Mouse (Mus musculus): Measurements from ENCODE around the gene Trpm4. TPM values are rescaled to one million over a fixed set of nuclear protein-coding genes. Genes with fewer than 3 reads are reported as not detected.

Gene Trpm4
- polyA plus RNA-seq, 1 experiment from 2014 or later, result 15.4 TPM

- Histone ChIP-seq H3K36me3 (peaks cover 24% of the 10 kb centered on the region), H3K9ac (no peak overlapping the region), H3K4me2 (no peak overlapping the region), H3K4me3 (no peak overlapping the region), H3K27me3 (replicated peaks) (no peaks in the 10 kb centered on the region), H3K27ac (ENCODE audit: poor library complexity, severe bottlenecking) (no peak overlapping the region), H3K4me1 (replicated peaks) (peaks cover 24% of the 10 kb centered on the region), H3K9me3 (replicated peaks) (no peaks in the 10 kb centered on the region)
- no peak for ATAC-seq (ENCODE audit: insufficient number of reproducible peaks, low FRiP score)
- WGBS, result 18% methylated on average over 9 of the region's 9 CpGs
Observed at GRCm38 (mm10) chr7:45309455-45309854, 24.1 kb downstream of the Trpm4 start.

- no peak for ATAC-seq (ENCODE audit: insufficient number of reproducible peaks, low FRiP score)
- no peaks in the 10 kb centered on the region for H3K9me3 ChIP-seq (replicated peaks)
- H3K4me2 ChIP-seq, result no peak overlapping the region
- WGBS, result 66% methylated on average over 15 of the region's 15 CpGs
- no peaks in the 10 kb centered on the region for H3K27me3 ChIP-seq (replicated peaks)
- no peak overlapping the region for H3K27ac ChIP-seq (ENCODE audit: poor library complexity, severe bottlenecking)
- peaks cover 27% of the 10 kb centered on the region for H3K36me3 ChIP-seq
- peaks cover 21% of the 10 kb centered on the region for H3K4me1 ChIP-seq (replicated peaks)
- no peak overlapping the region for H3K9ac ChIP-seq
- no peak overlapping the region for H3K4me3 ChIP-seq
Observed at GRCm38 (mm10) chr7:45308551-45309240, 24.9 kb downstream of the Trpm4 start.

- no peak; the same call in 1 of the 2 replicates for ATAC-seq (ENCODE audit: insufficient number of reproducible peaks, low FRiP score)
- Histone ChIP-seq H3K9ac (no peak overlapping the region), H3K9me3 (replicated peaks) (no peaks in the 10 kb centered on the region), H3K4me3 (no peak overlapping the region), H3K4me2 (peak overlapping the region; percentile 20; the same call in 1 of the 2 replicates), H3K36me3 (peaks cover 32% of the 10 kb centered on the region), H3K4me1 (replicated peaks) (no peaks in the 10 kb centered on the region), H3K27me3 (replicated peaks) (no peaks in the 10 kb centered on the region), H3K27ac (ENCODE audit: poor library complexity, severe bottlenecking) (no peak overlapping the region)
- WGBS, result 10% methylated on average over 17 of the region's 17 CpGs
Observed at GRCm38 (mm10) chr7:45305275-45305674, 28.3 kb downstream of the Trpm4 start.

GRCm38 (mm10) chr7:45304869-45305268, 28.7 kb downstream of the Trpm4 start:
- Histone ChIP-seq H3K4me1 (replicated peaks) (no peaks in the 10 kb centered on the region), H3K27me3 (replicated peaks) (no peaks in the 10 kb centered on the region), H3K4me3 (no peak overlapping the region), H3K4me2 (peak overlapping the region; percentile 20; the same call in 1 of the 2 replicates), H3K36me3 (peaks cover 28% of the 10 kb centered on the region), H3K9me3 (replicated peaks) (no peaks in the 10 kb centered on the region), H3K27ac (ENCODE audit: poor library complexity, severe bottlenecking) (no peak overlapping the region), H3K9ac (no peak overlapping the region)
- 27% methylated on average over 13 of the region's 13 CpGs for WGBS
- no peak for ATAC-seq (ENCODE audit: insufficient number of reproducible peaks, low FRiP score)

- Histone ChIP-seq H3K36me3 (peaks cover 23% of the 10 kb centered on the region), H3K4me3 (no peak overlapping the region), H3K9me3 (replicated peaks) (no peaks in the 10 kb centered on the region), H3K27me3 (replicated peaks) (no peaks in the 10 kb centered on the region), H3K9ac (no peak overlapping the region), H3K27ac (ENCODE audit: poor library complexity, severe bottlenecking) (no peak overlapping the region), H3K4me2 (no peak overlapping the region), H3K4me1 (replicated peaks) (no peaks in the 10 kb centered on the region)
- ATAC-seq (ENCODE audit: insufficient number of reproducible peaks, low FRiP score), result no peak
- 75% methylated on average over 8 of the region's 8 CpGs for WGBS
Observed at GRCm38 (mm10) chr7:45302626-45303025, 31.0 kb downstream of the Trpm4 start.

GRCm38 (mm10) chr7:45300270-45300669, 33.3 kb downstream of the Trpm4 start:
- H3K4me2 ChIP-seq, result no peak overlapping the region
- WGBS, result 11% methylated on average over 6 of the region's 6 CpGs
- ATAC-seq (ENCODE audit: insufficient number of reproducible peaks, low FRiP score), result no peak; the same call in 1 of the 2 replicates

GRCm38 (mm10) chr7:45299752-45300151, 33.8 kb downstream of the Trpm4 start:
- Histone ChIP-seq H3K4me3 (no peak overlapping the region), H3K4me1 (replicated peaks) (no peaks in the 10 kb centered on the region), H3K9me3 (replicated peaks) (no peaks in the 10 kb centered on the region), H3K36me3 (peaks cover 21% of the 10 kb centered on the region), H3K27ac (ENCODE audit: poor library complexity, severe bottlenecking) (no peak overlapping the region), H3K27me3 (replicated peaks) (no peaks in the 10 kb centered on the region), H3K4me2 (no peak overlapping the region), H3K9ac (no peak overlapping the region)
- whole genome bisulfite sequencing, result 10% methylated on average over 5 of the region's 5 CpGs
- ATAC-seq (ENCODE audit: insufficient number of reproducible peaks, low FRiP score), result peak; percentile 80

More at GRCm38 (mm10) chr7:45300270-45300669, 33.3 kb downstream of the Trpm4 start:
- Histone ChIP-seq H3K4me1 (replicated peaks) (no peaks in the 10 kb centered on the region), H3K36me3 (peaks cover 22% of the 10 kb centered on the region), H3K9me3 (replicated peaks) (no peaks in the 10 kb centered on the region), H3K27me3 (replicated peaks) (no peaks in the 10 kb centered on the region), H3K9ac (no peak overlapping the region), H3K4me3 (no peak overlapping the region), H3K27ac (ENCODE audit: poor library complexity, severe bottlenecking) (no peak overlapping the region)

- H3K4me1 ChIP-seq (replicated peaks), result no peaks in the 10 kb centered on the region
- 61% methylated on average over 3 of the region's 3 CpGs for WGBS
- no peak for ATAC-seq (ENCODE audit: insufficient number of reproducible peaks, low FRiP score)
- no peaks in the 10 kb centered on the region for H3K9me3 ChIP-seq (replicated peaks)
- no peak overlapping the region for H3K4me3 ChIP-seq
- H3K9ac ChIP-seq, result no peak overlapping the region
- H3K27ac ChIP-seq (ENCODE audit: poor library complexity, severe bottlenecking), result no peak overlapping the region
- no peaks in the 10 kb centered on the region for H3K27me3 ChIP-seq (replicated peaks)
- no peaks in the 10 kb centered on the region for H3K36me3 ChIP-seq
- H3K4me2 ChIP-seq, result no peak overlapping the region
Observed at GRCm38 (mm10) chr7:45297563-45297962, 36.0 kb downstream of the Trpm4 start.

GRCm38 (mm10) chr7:45296626-45297025, 37.0 kb downstream of the Trpm4 start:
- 74% methylated on average over 1 of the region's 1 CpGs for WGBS
- ATAC-seq (ENCODE audit: insufficient number of reproducible peaks, low FRiP score), result no peak

GRCm38 (mm10) chr7:45286486-45286885, 47.1 kb downstream of the Trpm4 start:
- Histone ChIP-seq H3K4me3 (no peak overlapping the region), H3K27me3 (replicated peaks) (peaks cover 18% of the 10 kb centered on the region; the same call in 1 of the 2 replicates), H3K9me3 (replicated peaks) (no peaks in the 10 kb centered on the region; the same call in 1 of the 2 replicates), H3K9ac (no peak overlapping the region), H3K27ac (ENCODE audit: poor library complexity, severe bottlenecking) (no peak overlapping the region), H3K4me2 (no peak overlapping the region), H3K36me3 (no peaks in the 10 kb centered on the region), H3K4me1 (replicated peaks) (no peaks in the 10 kb centered on the region)
- ATAC-seq (ENCODE audit: insufficient number of reproducible peaks, low FRiP score), result no peak
- 82% methylated on average over 13 of the region's 13 CpGs for WGBS

More at GRCm38 (mm10) chr7:45296626-45297025, 37.0 kb downstream of the Trpm4 start:
- no peaks in the 10 kb centered on the region for H3K9me3 ChIP-seq (replicated peaks)
- H3K9ac ChIP-seq, result no peak overlapping the region
- no peak overlapping the region for H3K27ac ChIP-seq (ENCODE audit: poor library complexity, severe bottlenecking)
- H3K4me1 ChIP-seq (replicated peaks), result no peaks in the 10 kb centered on the region
- H3K4me2 ChIP-seq, result no peak overlapping the region
- no peaks in the 10 kb centered on the region for H3K27me3 ChIP-seq (replicated peaks)
- no peak overlapping the region for H3K4me3 ChIP-seq
- H3K36me3 ChIP-seq, result no peaks in the 10 kb centered on the region

- Histone ChIP-seq H3K9me3 (replicated peaks) (no peaks in the 10 kb centered on the region), H3K9ac (peak within 1 kb of the TSS; percentile 60), H3K27ac (ENCODE audit: poor library complexity, severe bottlenecking) (no peak within 1 kb of the TSS), H3K4me3 (peak within 1 kb of the TSS; percentile 52), H3K4me1 (replicated peaks) (peaks cover 9% of the 10 kb centered on the region), H3K27me3 (replicated peaks) (peaks cover 43% of the 10 kb centered on the region), H3K4me2 (peak within 1 kb of the TSS; percentile 83), H3K36me3 (no peaks in the 10 kb centered on the region)
- ATAC-seq (ENCODE audit: insufficient number of reproducible peaks, low FRiP score), result no peak
- 6% methylated on average over 44 of the region's 44 CpGs for WGBS
Observed at GRCm38 (mm10) chr7:45277136-45277760, 56.3 kb downstream of the Trpm4 start, which contains the start of gene Slc6a21. Slc6a21 (plus strand) TSS chr7:45277513.

All from heart, embryonic 12.5 days (tissue).